Mouse (Mus musculus): Measurements from ENCODE around the gene Csrp1. TPM values are rescaled to one million over a fixed set of nuclear protein-coding genes. Genes with fewer than 3 reads are reported as not detected.
A peak's percentile ranks its signal among the peaks of the same experiment; 100 is the strongest.

Csrp1 gene
- 556 and 717 TPM in 2 replicates for polyA plus RNA-seq (2012; rRNA removed)

- no peak for TF ChIP-seq CTCF (IDR thresholded peaks at IDR 0.05; ENCODE audit: insufficient read depth, low read length)
- TF ChIP-seq POLR2A (IDR thresholded peaks at IDR 0.05; ENCODE audit: borderline replicate concordance, extremely low read depth, low read depth, low read length) = no peak
- peak; percentile 39 for DNase-seq
- H3K4me1 ChIP-seq (ENCODE audit: control insufficient read depth, insufficient read depth, low read length) = peaks cover 5% of the 10 kb centered on the region; the same call in 1 of the 2 replicates
- 59% methylated on average over 6 of the region's 6 CpGs for WGBS
- no peak within 1 kb of the TSS for H3K4me3 ChIP-seq (replicated peaks; ENCODE audit: extremely low read depth, low read depth, low read length)
Observed at GRCm38 (mm10) chr1:135719983-135720382, at the start of gene Csrp1. TSS of gene Csrp1 (plus strand) at chr1:135720061.

GRCm38 (mm10) chr1:135670397-135671130 is 49.3 kb upstream of the Csrp1 start:
- Histone ChIP-seq H3K4me3 (replicated peaks; ENCODE audit: extremely low read depth, low read depth, low read length) (no peak overlapping the region), H3K4me1 (ENCODE audit: control insufficient read depth, insufficient read depth, low read length) (peaks cover 12% of the 10 kb centered on the region)
- WGBS = 7% methylated on average over 13 of the region's 13 CpGs
- TF ChIP-seq POLR2A (IDR thresholded peaks at IDR 0.05; ENCODE audit: borderline replicate concordance, extremely low read depth, low read depth, low read length) (no peak), CTCF (IDR thresholded peaks at IDR 0.05; ENCODE audit: insufficient read depth, low read length) (peak; percentile 98)
- peak; percentile 81 for DNase-seq

GRCm38 (mm10) chr1:135671406-135671805 is 48.5 kb upstream of the Csrp1 start:
- WGBS = 46% methylated on average over 1 of the region's 1 CpGs
- Histone ChIP-seq H3K4me3 (replicated peaks; ENCODE audit: extremely low read depth, low read depth, low read length) (no peak overlapping the region), H3K4me1 (ENCODE audit: control insufficient read depth, insufficient read depth, low read length) (peaks cover 14% of the 10 kb centered on the region)
- TF ChIP-seq CTCF (IDR thresholded peaks at IDR 0.05; ENCODE audit: insufficient read depth, low read length) (peak; percentile 36), POLR2A (IDR thresholded peaks at IDR 0.05; ENCODE audit: borderline replicate concordance, extremely low read depth, low read depth, low read length) (no peak)
- DNase-seq = no peak

- 41% methylated on average over 8 of the region's 8 CpGs for whole genome bisulfite sequencing
- H3K4me1 ChIP-seq (ENCODE audit: control insufficient read depth, insufficient read depth, low read length) = peaks cover 14% of the 10 kb centered on the region
- DNase-seq = no peak
- TF ChIP-seq CTCF (IDR thresholded peaks at IDR 0.05; ENCODE audit: insufficient read depth, low read length) (0 out of 2 replicates have a peak, but pooled peaks have one; percentile 1), POLR2A (IDR thresholded peaks at IDR 0.05; ENCODE audit: borderline replicate concordance, extremely low read depth, low read depth, low read length) (no peak)
- H3K4me3 ChIP-seq (replicated peaks; ENCODE audit: extremely low read depth, low read depth, low read length) = no peak overlapping the region
Observed at GRCm38 (mm10) chr1:135671956-135672355, 47.9 kb upstream of the Csrp1 start.

- Histone ChIP-seq H3K4me1 (ENCODE audit: control insufficient read depth, insufficient read depth, low read length) (peaks cover 14% of the 10 kb centered on the region), H3K4me3 (replicated peaks; ENCODE audit: extremely low read depth, low read depth, low read length) (no peak overlapping the region)
- TF ChIP-seq POLR2A (IDR thresholded peaks at IDR 0.05; ENCODE audit: borderline replicate concordance, extremely low read depth, low read depth, low read length) (no peak), CTCF (IDR thresholded peaks at IDR 0.05; ENCODE audit: insufficient read depth, low read length) (no peak)
- 51% methylated on average over 4 of the region's 4 CpGs for WGBS
- no peak for DNase-seq
Observed at GRCm38 (mm10) chr1:135672374-135672773, 47.5 kb upstream of the Csrp1 start.

GRCm38 (mm10) chr1:135673423-135673822 is 46.4 kb upstream of the Csrp1 start:
- DNase-seq = no peak
- no peak for TF ChIP-seq CTCF (IDR thresholded peaks at IDR 0.05; ENCODE audit: insufficient read depth, low read length)
- 32% methylated on average over 14 of the region's 14 CpGs for WGBS
- H3K4me3 ChIP-seq (replicated peaks; ENCODE audit: extremely low read depth, low read depth, low read length) = no peak overlapping the region
- peaks cover 14% of the 10 kb centered on the region for H3K4me1 ChIP-seq (ENCODE audit: control insufficient read depth, insufficient read depth, low read length)

- TF ChIP-seq POLR2A (IDR thresholded peaks at IDR 0.05; ENCODE audit: borderline replicate concordance, extremely low read depth, low read depth, low read length) (no peak), CTCF (IDR thresholded peaks at IDR 0.05; ENCODE audit: insufficient read depth, low read length) (peak; percentile 53)
- H3K4me1 ChIP-seq (ENCODE audit: control insufficient read depth, insufficient read depth, low read length) = peaks cover 9% of the 10 kb centered on the region; the same call in 1 of the 2 replicates
- H3K4me3 ChIP-seq (replicated peaks; ENCODE audit: extremely low read depth, low read depth, low read length) = no peak overlapping the region
- 39% methylated on average over 11 of the region's 11 CpGs for WGBS
- DNase-seq = no peak
Observed at GRCm38 (mm10) chr1:135675449-135676129, 44.3 kb upstream of the Csrp1 start.

- H3K4me3 ChIP-seq (replicated peaks; ENCODE audit: extremely low read depth, low read depth, low read length) = no peak overlapping the region
- no peak for DNase-seq
- TF ChIP-seq POLR2A (IDR thresholded peaks at IDR 0.05; ENCODE audit: borderline replicate concordance, extremely low read depth, low read depth, low read length) = no peak
- TF ChIP-seq CTCF (IDR thresholded peaks at IDR 0.05; ENCODE audit: insufficient read depth, low read length) = no peak
- 86% methylated on average over 10 of the region's 10 CpGs for WGBS
- peaks cover 9% of the 10 kb centered on the region; the same call in 1 of the 2 replicates for H3K4me1 ChIP-seq (ENCODE audit: control insufficient read depth, insufficient read depth, low read length)
Observed at GRCm38 (mm10) chr1:135676247-135676646, 43.6 kb upstream of the Csrp1 start.

- TF ChIP-seq POLR2A (IDR thresholded peaks at IDR 0.05; ENCODE audit: borderline replicate concordance, extremely low read depth, low read depth, low read length) (no peak), CTCF (IDR thresholded peaks at IDR 0.05; ENCODE audit: insufficient read depth, low read length) (no peak)
- WGBS = 53% methylated on average over 8 of the region's 8 CpGs
- no peak for DNase-seq
- H3K4me3 ChIP-seq (replicated peaks; ENCODE audit: extremely low read depth, low read depth, low read length) = no peak overlapping the region
- peaks cover 7% of the 10 kb centered on the region; the same call in 1 of the 2 replicates for H3K4me1 ChIP-seq (ENCODE audit: control insufficient read depth, insufficient read depth, low read length)
Observed at GRCm38 (mm10) chr1:135676938-135677682, 42.8 kb upstream of the Csrp1 start.
